Mouse (Mus musculus) liver, embryonic 13.5 days (tissue): ENCODE results near the gene Polr1d. TPM values are rescaled to one million over a fixed set of nuclear protein-coding genes. Genes with fewer than 3 reads are reported as not detected.

Experiments
- ATAC-seq: fragments of 200-750 bp; cut with Nextera tagmentation; 2 replicates; pipeline ENCODE4 v1.8.0; 2017; ENCODE audit warnings: low read depth, mild to moderate bottlenecking, moderate number of reproducible peaks, moderate library complexity
- DNase-seq: peaks from one replicate; pipeline ENCODE4 v3.0.0; 2022
- H3K27ac ChIP-seq: fragments of 300-500 bp; sonication (generic); 2 replicates; pipeline ENCODE4 v1.5.1; 2015; ENCODE audit warnings: moderate library complexity, mild to moderate bottlenecking, inconsistent platforms
- H3K27me3 ChIP-seq: fragments of 300-500 bp; sonication (generic); 2 replicates; pipeline ENCODE4 v1.6.1; 2015; ENCODE audit warnings: mild to moderate bottlenecking, inconsistent platforms
- H3K36me3 ChIP-seq: fragments of 300-500 bp; sonication (generic); 2 replicates; pipeline ENCODE4 v1.6.1; 2015; ENCODE audit warnings: mild to moderate bottlenecking, inconsistent platforms
- H3K4me1 ChIP-seq: fragments of 300-500 bp; sonication (generic); replicated peaks from 2 replicates; pipeline ENCODE4 v1.6.1; 2015; ENCODE audit warnings: inconsistent platforms
- H3K4me2 ChIP-seq: fragments of 300-500 bp; sonication (generic); 2 replicates; pipeline ENCODE4 v1.6.1; 2015; ENCODE audit warnings: inconsistent platforms, mild to moderate bottlenecking, moderate library complexity
- H3K4me3 ChIP-seq: fragments of 300-500 bp; sonication (generic); replicated peaks from 2 replicates; pipeline ENCODE4 v1.5.1; 2015; ENCODE audit warnings: mild to moderate bottlenecking, inconsistent platforms
- H3K9ac ChIP-seq: fragments of 300-500 bp; sonication (generic); 2 replicates; pipeline ENCODE4 v1.6.1; 2015; ENCODE audit warnings: mild to moderate bottlenecking, inconsistent platforms
- H3K9me3 ChIP-seq: fragments of 300-500 bp; sonication (generic); replicated peaks from 2 replicates; pipeline ENCODE4 v1.6.1; 2016; ENCODE audit warnings: inconsistent platforms
- WGBS: fragments of 180-500 bp; shearing (Covaris S2); methylation state at CpG from one replicate; pipeline ENCODE4 v1.1.7; 2015; ENCODE audit not compliant: insufficient replicate concordance; 5-methylcytosine and 5-hydroxymethylcytosine counted together
- polyA plus RNA-seq: library from polyadenylated mRNA; unstranded; fragments of >200 nt; fragmentation: Nextera tagmentation; extraction: Ambion mirVana; gene quantifications from 2 replicates; pipeline ENCODE4 v1.2.1, GENCODE M21; 2015

Gene Polr1d
- polyA plus RNA-seq, result 110 and 112 TPM in 2 replicates

- H3K9ac ChIP-seq, result peak within 1 kb of the TSS; percentile 89
- 0% methylated on average over 17 of the region's 17 CpGs for WGBS
- H3K27me3 ChIP-seq, result no peaks in the 10 kb centered on the region
- peak within 1 kb of the TSS; percentile 98 for H3K4me2 ChIP-seq
- peaks cover 59% of the 10 kb centered on the region for H3K4me1 ChIP-seq
- H3K36me3 ChIP-seq, result peaks cover 22% of the 10 kb centered on the region
- peak within 1 kb of the TSS; percentile 94 for H3K27ac ChIP-seq
- DNase-seq (no peak), ATAC-seq (peak; percentile 37)
- peak within 1 kb of the TSS; percentile 88 for H3K4me3 ChIP-seq
- no peaks in the 10 kb centered on the region for H3K9me3 ChIP-seq
These were observed at the start of gene Polr1d for GRCm38 (mm10) chr5:147076799-147077165. TSS of gene Polr1d (plus strand) at chr5:147077050.

DNA sequence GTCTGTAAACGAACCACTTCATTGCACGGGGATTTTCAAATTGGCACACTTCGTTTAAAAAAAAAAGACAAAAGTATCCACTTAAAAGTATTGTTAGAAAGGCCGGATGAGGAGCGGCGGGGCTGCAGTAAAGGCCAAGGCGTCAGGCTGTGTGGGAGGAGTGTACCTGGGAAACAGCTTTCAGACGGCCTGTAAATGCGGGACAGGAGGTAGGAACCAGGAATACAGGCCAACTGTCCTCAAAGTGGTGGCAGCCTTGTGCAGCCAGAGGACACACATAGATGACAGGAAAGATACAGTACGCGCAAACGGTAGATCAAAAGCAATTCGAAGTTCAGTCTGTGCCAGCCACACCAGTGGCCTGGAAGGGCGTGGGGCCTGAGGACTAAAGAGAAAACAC is 45.6 kb upstream of the Polr1d start:
- DNase-seq (no peak), ATAC-seq (no peak)
- no peak overlapping the region for H3K27ac ChIP-seq
- no peak overlapping the region for H3K9ac ChIP-seq
- H3K36me3 ChIP-seq, result peaks cover 56% of the 10 kb centered on the region
- WGBS, result 83% methylated on average over 14 of the region's 14 CpGs
- H3K27me3 ChIP-seq, result no peaks in the 10 kb centered on the region
- H3K4me2 ChIP-seq, result no peak overlapping the region
- no peaks in the 10 kb centered on the region for H3K4me1 ChIP-seq
- no peaks in the 10 kb centered on the region for H3K9me3 ChIP-seq
- no peak overlapping the region for H3K4me3 ChIP-seq

- WGBS, result 77% methylated on average over 13 of the region's 13 CpGs
- no peak overlapping the region for H3K4me2 ChIP-seq
These were observed 43.7 kb upstream of the Polr1d start for GRCm38 (mm10) chr5:147033155-147033554.

DNA sequence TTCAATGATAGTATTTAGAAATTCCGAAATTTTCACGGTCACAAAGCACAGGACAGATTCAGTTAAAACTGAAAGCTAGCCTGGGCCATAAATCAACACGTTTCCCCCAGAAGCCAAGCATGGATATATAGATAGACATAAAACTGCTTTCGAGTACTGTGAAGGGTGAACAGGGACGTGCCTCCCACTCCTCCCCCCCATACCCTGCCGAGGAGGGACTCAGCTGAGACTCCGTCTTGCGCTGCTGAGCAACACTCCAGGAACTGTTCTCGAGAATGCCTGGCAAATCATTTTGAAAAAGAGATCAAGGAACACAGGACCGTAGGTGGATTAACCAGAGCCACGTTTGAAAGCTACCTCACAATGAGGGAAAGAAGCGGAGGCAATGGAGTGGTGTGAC is 42.6 kb upstream of the Polr1d start:
- H3K4me1 ChIP-seq, result peaks cover 17% of the 10 kb centered on the region; the same call in 1 of the 2 replicates
- peaks cover 26% of the 10 kb centered on the region for H3K36me3 ChIP-seq
- H3K27ac ChIP-seq, result no peak overlapping the region
- no peaks in the 10 kb centered on the region for H3K27me3 ChIP-seq
- H3K9ac ChIP-seq, result no peak overlapping the region
- no peak overlapping the region for H3K4me3 ChIP-seq
- DNase-seq, result no peak
- no peak for ATAC-seq
- H3K4me2 ChIP-seq, result no peak overlapping the region
- 77% methylated on average over 12 of the region's 12 CpGs for WGBS
- no peaks in the 10 kb centered on the region for H3K9me3 ChIP-seq

More at GRCm38 (mm10) chr5:147033155-147033554, 43.7 kb upstream of the Polr1d start:
- Histone ChIP-seq H3K4me1 (peaks cover 8% of the 10 kb centered on the region; the same call in 1 of the 2 replicates), H3K9me3 (no peaks in the 10 kb centered on the region), H3K36me3 (peaks cover 38% of the 10 kb centered on the region), H3K27ac (no peak overlapping the region), H3K9ac (no peak overlapping the region), H3K27me3 (no peaks in the 10 kb centered on the region), H3K4me3 (no peak overlapping the region)
- no peak for DNase-seq
- no peak for ATAC-seq

- no peak overlapping the region for H3K27ac ChIP-seq
These were observed 41.5 kb upstream of the Polr1d start for GRCm38 (mm10) chr5:147035301-147035700.

DNA sequence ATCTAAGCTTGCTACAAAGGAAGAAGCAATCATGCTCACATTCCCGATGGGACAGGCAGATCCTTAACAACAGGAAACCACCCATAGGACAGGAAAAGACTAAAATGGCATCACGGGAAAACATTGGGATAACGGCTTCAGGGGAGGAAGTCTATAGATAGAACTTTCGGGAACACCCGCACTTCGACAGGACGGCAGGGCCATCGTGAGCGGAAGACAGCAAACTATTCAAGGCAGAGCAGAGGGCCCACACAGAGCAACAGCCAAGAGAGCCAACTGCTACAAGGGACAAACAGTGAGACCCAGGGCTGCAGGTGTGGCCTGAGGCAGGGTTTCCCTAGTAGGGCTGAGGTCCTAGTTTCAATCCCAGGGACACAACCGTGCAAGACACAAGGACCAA is 40.8 kb upstream of the Polr1d start:
- Histone ChIP-seq H3K36me3 (peaks cover 32% of the 10 kb centered on the region), H3K27me3 (no peaks in the 10 kb centered on the region), H3K9ac (no peak overlapping the region), H3K27ac (no peak overlapping the region), H3K4me2 (no peak overlapping the region), H3K4me1 (peaks cover 17% of the 10 kb centered on the region; the same call in 1 of the 2 replicates), H3K9me3 (no peaks in the 10 kb centered on the region), H3K4me3 (no peak overlapping the region)
- DNase-seq (no peak), ATAC-seq (no peak)
- WGBS, result 57% methylated on average over 10 of the region's 10 CpGs

More at GRCm38 (mm10) chr5:147035301-147035700, 41.5 kb upstream of the Polr1d start:
- no peak overlapping the region for H3K9ac ChIP-seq
- no peaks in the 10 kb centered on the region for H3K27me3 ChIP-seq
- WGBS, result 70% methylated on average over 6 of the region's 6 CpGs
- H3K4me2 ChIP-seq, result no peak overlapping the region
- ATAC-seq (no peak), DNase-seq (no peak)
- peaks cover 17% of the 10 kb centered on the region; the same call in 1 of the 2 replicates for H3K4me1 ChIP-seq
- H3K4me3 ChIP-seq, result no peak overlapping the region
- H3K36me3 ChIP-seq, result peaks cover 25% of the 10 kb centered on the region
- H3K9me3 ChIP-seq, result no peaks in the 10 kb centered on the region

DNA sequence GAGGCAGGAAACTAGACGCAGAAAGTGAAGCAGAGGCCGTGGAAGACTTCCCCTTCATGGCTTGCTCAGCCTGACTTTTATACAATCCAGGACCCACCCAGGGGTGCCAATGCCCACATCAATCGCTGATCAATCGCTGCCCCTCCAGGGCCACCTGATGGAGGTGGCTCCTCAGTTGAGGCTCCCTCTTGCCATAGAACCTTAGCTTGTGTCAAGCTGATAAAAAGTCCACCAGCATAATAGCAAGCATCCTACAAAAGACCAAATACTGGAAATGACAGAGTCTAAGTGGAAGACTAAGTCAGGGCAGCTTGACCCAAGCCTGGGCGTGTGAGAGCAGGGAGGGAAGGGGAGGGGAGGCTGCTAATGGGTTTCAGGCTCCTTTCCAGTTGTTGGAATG is 40.2 kb upstream of the Polr1d start:
- Histone ChIP-seq H3K9ac (no peak overlapping the region), H3K4me1 (peaks cover 17% of the 10 kb centered on the region; the same call in 1 of the 2 replicates), H3K27ac (no peak overlapping the region), H3K27me3 (no peaks in the 10 kb centered on the region), H3K9me3 (no peaks in the 10 kb centered on the region), H3K4me2 (no peak overlapping the region), H3K4me3 (no peak overlapping the region), H3K36me3 (peaks cover 30% of the 10 kb centered on the region)
- WGBS, result 70% methylated on average over 5 of the region's 5 CpGs
- ATAC-seq (no peak), DNase-seq (no peak)

- no peaks in the 10 kb centered on the region for H3K27me3 ChIP-seq
- no peak for DNase-seq
- H3K4me3 ChIP-seq, result no peak overlapping the region
- peak; percentile 18; the same call in 1 of the 2 replicates for ATAC-seq
- H3K4me1 ChIP-seq, result peaks cover 17% of the 10 kb centered on the region; the same call in 1 of the 2 replicates
- H3K9me3 ChIP-seq, result no peaks in the 10 kb centered on the region
- H3K4me2 ChIP-seq, result no peak overlapping the region
- peaks cover 27% of the 10 kb centered on the region for H3K36me3 ChIP-seq
- WGBS, result 62% methylated on average over 3 of the region's 3 CpGs
- no peak overlapping the region for H3K27ac ChIP-seq
- H3K9ac ChIP-seq, result no peak overlapping the region
These were observed 39.2 kb upstream of the Polr1d start for GRCm38 (mm10) chr5:147037601-147038000.

- no peak for ATAC-seq
- H3K9me3 ChIP-seq, result no peaks in the 10 kb centered on the region
- 69% methylated on average over 5 of the region's 5 CpGs for WGBS
These were observed 37.5 kb upstream of the Polr1d start for GRCm38 (mm10) chr5:147039394-147039793.

DNA sequence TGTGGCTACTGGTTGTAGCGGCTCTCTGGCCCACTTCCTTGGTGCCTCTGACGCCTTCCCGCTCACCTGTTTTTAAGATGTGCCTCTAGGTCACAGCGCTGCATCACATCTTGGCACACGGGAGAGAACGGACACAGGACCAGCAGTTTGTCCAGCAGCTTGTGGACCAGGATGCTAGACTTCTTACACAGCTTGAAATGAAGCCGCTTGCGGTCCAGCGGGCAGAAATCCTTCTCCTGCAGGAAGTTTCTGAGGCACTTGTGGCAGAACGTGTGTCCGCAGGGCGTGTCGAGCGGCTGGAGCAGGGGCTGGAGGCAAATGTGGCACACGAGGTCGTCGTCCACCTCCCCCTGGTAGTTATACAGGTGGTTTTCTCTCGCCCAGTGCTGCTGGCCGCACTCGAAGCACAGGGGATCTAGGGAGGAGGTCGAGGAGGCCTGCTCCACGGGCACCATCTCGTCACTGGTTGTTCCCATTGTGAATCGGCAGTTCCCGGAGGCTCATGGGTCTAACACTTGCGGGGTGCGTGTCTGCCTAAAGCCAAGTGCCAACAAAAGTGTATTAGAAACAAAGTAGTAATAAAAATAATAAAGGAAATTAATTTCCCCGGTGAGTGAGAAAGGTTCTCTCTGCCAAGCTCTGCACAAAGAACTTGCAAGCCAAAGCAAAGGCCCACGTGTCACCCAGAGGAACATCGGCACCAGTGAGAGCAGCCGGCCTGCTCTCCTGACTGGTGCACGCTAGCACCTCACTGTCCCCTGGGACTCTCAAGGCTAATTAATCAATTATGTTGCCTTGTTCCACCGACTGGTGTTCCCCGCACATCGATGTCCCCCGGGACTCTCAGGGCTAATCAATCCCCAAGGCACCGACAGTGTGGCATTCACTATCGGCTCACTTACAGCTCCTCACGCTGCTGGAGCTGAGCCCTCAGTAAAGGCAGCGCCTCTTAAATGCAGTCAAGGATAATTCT is 34.6 kb upstream of the Polr1d start:
- DNase-seq, result no peak
- whole genome bisulfite sequencing, result 84% methylated on average over 40 of the region's 40 CpGs
- no peak overlapping the region for H3K4me2 ChIP-seq

More at GRCm38 (mm10) chr5:147039394-147039793, 37.5 kb upstream of the Polr1d start:
- Histone ChIP-seq H3K4me1 (peaks cover 17% of the 10 kb centered on the region), H3K27ac (no peak overlapping the region), H3K4me2 (no peak overlapping the region), H3K27me3 (no peaks in the 10 kb centered on the region), H3K4me3 (no peak overlapping the region), H3K9ac (no peak overlapping the region), H3K36me3 (peaks cover 20% of the 10 kb centered on the region)
- no peak for DNase-seq

DNA sequence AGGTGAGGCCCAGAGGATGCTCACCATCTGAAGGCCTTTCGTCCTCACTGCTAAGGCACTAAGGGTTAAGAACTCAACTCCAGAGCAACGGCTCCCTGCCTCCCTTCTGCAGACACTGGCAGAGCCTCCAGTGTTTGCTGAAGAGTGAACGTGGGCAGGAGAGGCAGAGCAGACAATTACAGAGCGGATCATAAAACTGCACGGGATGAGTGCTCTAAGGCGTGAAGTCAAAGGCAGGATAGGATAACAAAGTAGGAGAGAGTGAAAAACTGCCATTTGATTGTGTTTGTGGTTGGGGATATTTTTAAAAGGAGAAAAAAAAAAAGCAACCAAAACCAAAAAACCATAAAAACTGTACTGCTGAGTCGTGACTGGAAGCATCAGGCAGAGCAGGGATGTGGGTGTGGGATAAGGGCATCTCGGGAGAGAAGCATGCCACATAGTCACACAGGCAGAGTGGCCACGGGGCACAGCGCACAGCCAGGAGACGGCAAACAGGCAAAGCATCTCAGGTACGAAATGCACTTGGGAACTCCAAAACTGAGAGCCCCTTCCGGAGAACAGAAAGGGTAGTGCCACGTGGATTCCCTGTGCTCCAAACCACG is 33.5 kb upstream of the Polr1d start:
- H3K36me3 ChIP-seq, result peaks cover 20% of the 10 kb centered on the region
- no peak overlapping the region for H3K27ac ChIP-seq
- no peak overlapping the region for H3K4me3 ChIP-seq
- 71% methylated on average over 15 of the region's 15 CpGs for WGBS
- H3K4me1 ChIP-seq, result peaks cover 8% of the 10 kb centered on the region
- no peaks in the 10 kb centered on the region for H3K27me3 ChIP-seq
- ATAC-seq (no peak), DNase-seq (no peak)
- no peaks in the 10 kb centered on the region for H3K9me3 ChIP-seq
- H3K9ac ChIP-seq, result no peak overlapping the region
- H3K4me2 ChIP-seq, result no peak overlapping the region

More for the DNA sequence above, 34.6 kb upstream of the Polr1d start:
- no peak overlapping the region for H3K4me3 ChIP-seq
- no peak overlapping the region for H3K9ac ChIP-seq
- no peaks in the 10 kb centered on the region for H3K9me3 ChIP-seq
- H3K27ac ChIP-seq, result no peak overlapping the region
- ATAC-seq, result no peak
- H3K27me3 ChIP-seq, result no peaks in the 10 kb centered on the region
- H3K36me3 ChIP-seq, result peaks cover 20% of the 10 kb centered on the region
- peaks cover 17% of the 10 kb centered on the region for H3K4me1 ChIP-seq
